Mouse (Mus musculus): Measurements from ENCODE around the gene Cryl1. TPM values are rescaled to one million over a fixed set of nuclear protein-coding genes. Genes with fewer than 3 reads are reported as not detected.
A peak's percentile ranks its signal among the peaks of the same experiment; 100 is the strongest.

Cryl1 gene
- polyA plus RNA-seq, 1 experiment from 2014 or later = 16.6 TPM

DNA sequence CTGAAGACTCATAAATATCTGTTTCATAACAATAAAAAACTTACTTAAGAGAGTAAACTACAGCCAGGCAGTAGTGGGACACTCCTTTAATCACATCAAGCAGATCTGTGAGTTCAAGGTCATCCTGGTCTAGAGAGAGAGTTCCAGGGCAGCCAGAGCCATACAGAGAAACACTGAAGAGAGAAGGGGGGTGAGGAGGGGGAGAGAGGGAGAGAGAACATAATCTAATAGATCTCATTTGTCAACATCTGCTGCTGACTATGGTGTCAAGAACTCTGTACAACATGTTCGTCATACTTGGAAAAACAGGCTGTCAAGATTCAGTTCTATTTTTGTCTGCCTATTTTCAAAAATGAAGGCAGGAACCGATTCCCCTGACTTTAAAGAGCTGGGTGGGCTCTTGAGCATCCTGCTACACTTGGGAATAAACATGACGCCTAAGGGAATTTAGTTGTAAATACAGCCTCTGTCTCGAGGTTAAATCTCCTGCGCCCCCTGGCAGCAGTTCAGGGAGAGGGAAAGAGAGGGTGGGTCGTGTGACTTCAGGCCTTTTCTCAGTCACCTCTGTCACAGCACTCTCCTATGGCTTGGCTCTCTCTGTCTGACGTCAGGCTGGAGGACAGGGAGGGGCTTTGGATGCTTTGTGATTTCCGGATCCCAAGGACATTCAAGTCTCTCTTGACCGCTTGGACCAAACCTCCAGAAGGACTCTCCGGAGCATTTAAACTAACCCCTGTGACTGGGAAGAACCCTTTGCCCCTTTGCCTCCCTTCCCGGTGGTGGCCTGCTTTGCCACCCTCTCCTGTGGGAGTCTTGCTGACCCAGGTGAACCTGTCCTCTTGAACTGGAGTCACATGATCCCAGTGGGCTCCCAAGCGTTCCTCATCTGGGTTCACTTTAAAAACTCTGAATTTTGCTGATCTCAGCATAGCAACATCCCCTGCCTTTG, 9.0 kb upstream of the Cryl1 start:
- Histone ChIP-seq H3K4me2 (ENCODE audit: low read depth, low read length) (peak overlapping the region; percentile 27), H3K4me1 (ENCODE audit: control insufficient read depth, insufficient read depth, low read length) (peaks cover 9% of the 10 kb centered on the region), H3K36me3 (ENCODE audit: control insufficient read depth, insufficient read depth) (no peaks in the 10 kb centered on the region), H3K9me3 (replicated peaks; ENCODE audit: control insufficient read depth, low read length) (no peaks in the 10 kb centered on the region), H3K27me3 (ENCODE audit: control insufficient read depth, insufficient read depth, low read length) (no peaks in the 10 kb centered on the region), H3K9ac (ENCODE audit: low read length) (peak overlapping the region; percentile 24), H3K27ac (ENCODE audit: low read length) (no peak overlapping the region), H3K4me3 (ENCODE audit: low read length) (peak overlapping the region; percentile 8; the same call in 1 of the 2 replicates)
- 3% methylated on average over 12 of the region's 12 CpGs for WGBS
- peak; percentile 77 for ATAC-seq (replicated peaks; ENCODE audit: extremely low read depth, insufficient read depth, low FRiP score)

- no peaks in the 10 kb centered on the region for H3K9me3 ChIP-seq (replicated peaks; ENCODE audit: control insufficient read depth, low read length)
Measured at GRCm38 (mm10) chr14:57402815-57403214, 4.5 kb upstream of the Cryl1 start.

GRCm38 (mm10) chr14:57398813-57399427, 591 bp upstream of the Cryl1 start:
- Histone ChIP-seq H3K36me3 (ENCODE audit: control insufficient read depth, insufficient read depth) (no peaks in the 10 kb centered on the region), H3K9me3 (replicated peaks; ENCODE audit: control insufficient read depth, low read length) (no peaks in the 10 kb centered on the region), H3K9ac (ENCODE audit: low read length) (peak overlapping the region; percentile 81), H3K27ac (ENCODE audit: low read length) (peak overlapping the region; percentile 73), H3K4me1 (ENCODE audit: control insufficient read depth, insufficient read depth, low read length) (peaks cover 6% of the 10 kb centered on the region; the same call in 1 of the 2 replicates), H3K27me3 (ENCODE audit: control insufficient read depth, insufficient read depth, low read length) (no peaks in the 10 kb centered on the region), H3K4me2 (ENCODE audit: low read depth, low read length) (peak overlapping the region; percentile 85), H3K4me3 (ENCODE audit: low read length) (peak overlapping the region; percentile 69)
- ATAC-seq (replicated peaks; ENCODE audit: extremely low read depth, insufficient read depth, low FRiP score) = peak; percentile 42
- 12% methylated on average over 13 of the region's 13 CpGs for WGBS

More at GRCm38 (mm10) chr14:57402815-57403214, 4.5 kb upstream of the Cryl1 start:
- ATAC-seq (replicated peaks; ENCODE audit: extremely low read depth, insufficient read depth, low FRiP score) = no peak
- no peaks in the 10 kb centered on the region for H3K27me3 ChIP-seq (ENCODE audit: control insufficient read depth, insufficient read depth, low read length)
- no peak overlapping the region for H3K4me2 ChIP-seq (ENCODE audit: low read depth, low read length)
- no peak overlapping the region for H3K4me3 ChIP-seq (ENCODE audit: low read length)
- H3K9ac ChIP-seq (ENCODE audit: low read length) = no peak overlapping the region
- no peak overlapping the region for H3K27ac ChIP-seq (ENCODE audit: low read length)
- H3K36me3 ChIP-seq (ENCODE audit: control insufficient read depth, insufficient read depth) = no peaks in the 10 kb centered on the region
- H3K4me1 ChIP-seq (ENCODE audit: control insufficient read depth, insufficient read depth, low read length) = peaks cover 14% of the 10 kb centered on the region

GRCm38 (mm10) chr14:57397221-57397620, 1.1 kb downstream of the Cryl1 start:
- 78% methylated on average over 5 of the region's 5 CpGs for WGBS
- Histone ChIP-seq H3K9ac (ENCODE audit: low read length) (no peak overlapping the region), H3K4me3 (ENCODE audit: low read length) (no peak overlapping the region), H3K4me2 (ENCODE audit: low read depth, low read length) (no peak overlapping the region), H3K27ac (ENCODE audit: low read length) (no peak overlapping the region), H3K27me3 (ENCODE audit: control insufficient read depth, insufficient read depth, low read length) (no peaks in the 10 kb centered on the region), H3K36me3 (ENCODE audit: control insufficient read depth, insufficient read depth) (no peaks in the 10 kb centered on the region), H3K4me1 (ENCODE audit: control insufficient read depth, insufficient read depth, low read length) (peaks cover 6% of the 10 kb centered on the region; the same call in 1 of the 2 replicates), H3K9me3 (replicated peaks; ENCODE audit: control insufficient read depth, low read length) (no peaks in the 10 kb centered on the region)
- no peak for ATAC-seq (replicated peaks; ENCODE audit: extremely low read depth, insufficient read depth, low FRiP score)

DNA sequence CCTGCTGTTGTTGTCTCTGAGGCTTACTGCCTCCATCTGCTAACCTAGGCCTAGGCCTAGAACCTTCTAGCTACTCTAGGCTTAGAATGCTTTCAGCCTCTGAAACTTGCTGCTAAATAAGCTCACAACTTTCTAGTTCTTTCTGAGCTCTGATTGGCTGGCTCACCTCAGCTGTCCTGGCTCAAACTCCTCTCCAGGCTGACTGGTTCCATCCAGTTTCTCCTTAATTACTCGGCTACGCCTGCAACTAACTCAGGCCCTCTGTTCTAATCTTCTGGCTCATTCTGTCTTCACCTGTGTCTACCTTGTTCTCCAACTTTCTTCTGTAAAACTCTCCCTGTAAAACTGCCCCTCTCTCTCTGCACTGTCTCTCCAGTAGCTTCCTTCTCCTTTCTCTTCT, 2.9 kb downstream of the Cryl1 start:
- no peak overlapping the region for H3K4me2 ChIP-seq (ENCODE audit: low read depth, low read length)
- no peak for ATAC-seq (replicated peaks; ENCODE audit: extremely low read depth, insufficient read depth, low FRiP score)

GRCm38 (mm10) chr14:57392278-57392677, 6.1 kb downstream of the Cryl1 start:
- Histone ChIP-seq H3K4me3 (ENCODE audit: low read length) (no peak overlapping the region), H3K27me3 (ENCODE audit: control insufficient read depth, insufficient read depth, low read length) (no peaks in the 10 kb centered on the region), H3K9ac (ENCODE audit: low read length) (no peak overlapping the region), H3K4me2 (ENCODE audit: low read depth, low read length) (no peak overlapping the region), H3K9me3 (replicated peaks; ENCODE audit: control insufficient read depth, low read length) (no peaks in the 10 kb centered on the region), H3K27ac (ENCODE audit: low read length) (no peak overlapping the region), H3K36me3 (ENCODE audit: control insufficient read depth, insufficient read depth) (no peaks in the 10 kb centered on the region), H3K4me1 (ENCODE audit: control insufficient read depth, insufficient read depth, low read length) (no peaks in the 10 kb centered on the region)
- WGBS = 55% methylated on average over 5 of the region's 5 CpGs
- ATAC-seq (replicated peaks; ENCODE audit: extremely low read depth, insufficient read depth, low FRiP score) = no peak

More for the DNA sequence above, 2.9 kb downstream of the Cryl1 start:
- Histone ChIP-seq H3K27ac (ENCODE audit: low read length) (no peak overlapping the region), H3K36me3 (ENCODE audit: control insufficient read depth, insufficient read depth) (no peaks in the 10 kb centered on the region), H3K9ac (ENCODE audit: low read length) (no peak overlapping the region), H3K4me3 (ENCODE audit: low read length) (no peak overlapping the region), H3K4me1 (ENCODE audit: control insufficient read depth, insufficient read depth, low read length) (peaks cover 6% of the 10 kb centered on the region; the same call in 1 of the 2 replicates), H3K9me3 (replicated peaks; ENCODE audit: control insufficient read depth, low read length) (no peaks in the 10 kb centered on the region), H3K27me3 (ENCODE audit: control insufficient read depth, insufficient read depth, low read length) (no peaks in the 10 kb centered on the region)
- 79% methylated on average over 2 of the region's 2 CpGs for WGBS

DNA sequence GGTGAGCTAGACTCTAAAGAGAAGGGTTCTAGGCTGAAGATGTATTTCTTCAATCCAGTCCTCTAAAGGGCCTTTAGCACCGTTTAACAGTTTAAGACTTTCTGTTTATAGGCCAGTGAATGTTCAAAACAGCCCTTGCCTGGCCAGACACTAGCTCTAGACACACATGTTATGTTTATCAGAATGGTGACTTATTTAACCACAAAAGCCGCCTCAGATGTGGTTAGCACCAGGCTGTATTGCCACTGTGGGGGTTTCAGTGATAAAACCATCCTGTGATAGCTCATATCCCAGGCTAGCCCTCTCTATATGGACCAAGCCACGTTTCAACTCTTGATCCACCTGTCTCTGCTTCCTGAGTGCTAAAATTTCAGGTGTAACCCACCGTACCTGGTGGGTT, 6.7 kb downstream of the Cryl1 start:
- Histone ChIP-seq H3K4me3 (ENCODE audit: low read length) (no peak overlapping the region), H3K9me3 (replicated peaks; ENCODE audit: control insufficient read depth, low read length) (no peaks in the 10 kb centered on the region), H3K4me1 (ENCODE audit: control insufficient read depth, insufficient read depth, low read length) (no peaks in the 10 kb centered on the region), H3K27me3 (ENCODE audit: control insufficient read depth, insufficient read depth, low read length) (no peaks in the 10 kb centered on the region), H3K36me3 (ENCODE audit: control insufficient read depth, insufficient read depth) (no peaks in the 10 kb centered on the region), H3K27ac (ENCODE audit: low read length) (no peak overlapping the region), H3K9ac (ENCODE audit: low read length) (no peak overlapping the region), H3K4me2 (ENCODE audit: low read depth, low read length) (no peak overlapping the region)
- 53% methylated on average over 4 of the region's 4 CpGs for WGBS
- no peak for ATAC-seq (replicated peaks; ENCODE audit: extremely low read depth, insufficient read depth, low FRiP score)

DNA sequence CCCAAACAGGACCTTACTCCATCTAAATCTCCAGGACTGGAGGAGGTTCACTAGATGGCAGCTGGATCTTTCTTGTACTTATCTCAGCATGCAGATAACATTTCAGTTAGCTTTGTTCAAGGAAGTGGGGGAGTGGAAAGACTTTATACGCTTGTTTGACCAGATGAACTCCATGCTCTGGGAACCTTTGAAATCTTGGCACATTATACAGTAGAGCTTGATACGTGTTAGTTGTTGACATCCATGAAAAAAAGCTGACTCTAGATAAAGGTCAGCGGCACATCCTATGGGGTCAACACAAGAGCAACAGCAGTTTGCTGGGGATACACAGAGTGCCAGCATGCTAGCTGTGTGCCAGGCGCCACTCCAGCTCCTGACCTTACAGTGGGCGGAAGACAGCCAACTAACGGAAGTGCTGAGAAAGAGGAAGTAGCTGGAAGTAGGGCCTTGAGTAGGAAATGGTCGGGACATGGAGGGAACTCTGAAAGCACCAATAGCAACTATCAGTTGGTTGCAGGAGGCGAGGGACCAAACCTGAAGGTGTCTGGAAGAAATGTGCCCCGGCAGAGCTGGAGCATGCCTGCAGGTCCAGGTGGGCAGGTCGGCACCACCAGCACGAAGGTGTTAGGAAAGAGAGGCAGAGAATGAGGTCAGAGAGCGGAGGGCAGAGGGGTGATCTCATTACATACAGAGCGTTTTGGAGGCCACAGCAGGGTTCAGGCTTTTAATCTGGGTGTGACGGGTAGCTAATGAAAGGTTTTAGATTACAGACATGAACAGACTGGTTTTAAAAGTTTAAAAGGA, 11.4 kb downstream of the Cryl1 start:
- Histone ChIP-seq H3K9ac (ENCODE audit: low read length) (no peak overlapping the region), H3K4me2 (ENCODE audit: low read depth, low read length) (peak overlapping the region; percentile 19; the same call in 1 of the 2 replicates), H3K36me3 (ENCODE audit: control insufficient read depth, insufficient read depth) (no peaks in the 10 kb centered on the region), H3K4me1 (ENCODE audit: control insufficient read depth, insufficient read depth, low read length) (no peaks in the 10 kb centered on the region), H3K4me3 (ENCODE audit: low read length) (no peak overlapping the region), H3K27me3 (ENCODE audit: control insufficient read depth, insufficient read depth, low read length) (no peaks in the 10 kb centered on the region), H3K9me3 (replicated peaks; ENCODE audit: control insufficient read depth, low read length) (no peaks in the 10 kb centered on the region), H3K27ac (ENCODE audit: low read length) (peak overlapping the region; percentile 1; the same call in 1 of the 2 replicates)
- WGBS = 53% methylated on average over 14 of the region's 14 CpGs
- 0 out of 2 replicates have a peak, but pooled peaks have one; percentile 28 for ATAC-seq (replicated peaks; ENCODE audit: extremely low read depth, insufficient read depth, low FRiP score)
